Mouse (Mus musculus) adrenal gland, postnatal 14 days (tissue): ENCODE results near the gene Ccdc106. TPM values are rescaled to one million over a fixed set of nuclear protein-coding genes. Genes with fewer than 3 reads are reported as not detected.
"Not testable (repeated sequence)": the region's sequence is repeated elsewhere in the genome, so short reads cannot be mapped to it uniquely, and the experiment has no call there.

Experiments used
- DNase-seq: peaks from one replicate; pipeline ENCODE4 v3.0.0; 2021; ENCODE audit warnings: mixed read lengths
- long read RNA-seq, 2 experiments: library from polyadenylated mRNA; stranded (forward); transcript quantifications; one replicate each; pipeline ENCODE4 v2.0.0; 2021
- total RNA-seq: library from RNA; stranded (reverse); gene quantifications from 2 replicates; pipeline ENCODE4 v1.2.3, GENCODE M21; 2021

Ccdc106 gene
- 1.3 and 2.7 TPM in 2 replicates for total RNA-seq
- long read RNA-seq, experiment 1, partial matches to known transcripts, result 0 of 2 reads
- long read RNA-seq, experiment 1, other reads (novel, unspliced or antisense), result 2 of 2 reads
- long read RNA-seq, experiment 2, partial matches to known transcripts, result 0 of 2 reads
- long read RNA-seq, experiment 2, other reads (novel, unspliced or antisense), result 2 of 2 reads

- peak; percentile 100 for DNase-seq
Measured at GRCm38 (mm10) chr7:5020000-5020681, at the start of gene Ccdc106, which contains the start of gene Zfp865. Gene Ccdc106 (plus strand): TSS chr7:5020553. Gene Zfp865 (plus strand): TSS chr7:5020376.

GRCm38 (mm10) chr7:4971068-4971467, 49.3 kb upstream of the Ccdc106 start, which contains the start of gene Sbk3:
Gene Sbk3 (minus strand): TSS chr7:4971168.
- no peak for DNase-seq

- DNase-seq, result no peak
Measured at GRCm38 (mm10) chr7:4971710-4972109, 48.6 kb upstream of the Ccdc106 start.

GRCm38 (mm10) chr7:4972321-4973047, 47.9 kb upstream of the Ccdc106 start:
- DNase-seq, result peak; percentile 81

- DNase-seq, result no peak
Measured at GRCm38 (mm10) chr7:4975455-4975854, 44.9 kb upstream of the Ccdc106 start.

GRCm38 (mm10) chr7:4976832-4977231, 43.5 kb upstream of the Ccdc106 start:
- no peak for DNase-seq

GRCm38 (mm10) chr7:4988250-4988649, 32.1 kb upstream of the Ccdc106 start:
- DNase-seq, result no peak

GRCm38 (mm10) chr7:4993347-4993998, 26.9 kb upstream of the Ccdc106 start:
- no peak for DNase-seq

GRCm38 (mm10) chr7:4993999-4994788, 26.2 kb upstream of the Ccdc106 start:
- DNase-seq, result no peak

GRCm38 (mm10) chr7:4995268-4996002, 24.9 kb upstream of the Ccdc106 start:
- DNase-seq, result no peak

GRCm38 (mm10) chr7:4996003-4996895, 24.1 kb upstream of the Ccdc106 start, which contains the start of gene Zfp579:
Gene Zfp579 (minus strand): TSS chr7:4996158.
- peak; percentile 98 for DNase-seq

GRCm38 (mm10) chr7:4996934-4997333, 23.4 kb upstream of the Ccdc106 start:
- no peak for DNase-seq

GRCm38 (mm10) chr7:4999876-5000275, 20.5 kb upstream of the Ccdc106 start:
- peak; percentile 61 for DNase-seq

- not testable (repeated sequence) for DNase-seq
Measured at GRCm38 (mm10) chr7:5002876-5003275, 17.5 kb upstream of the Ccdc106 start.

GRCm38 (mm10) chr7:5008229-5008628, 12.1 kb upstream of the Ccdc106 start:
- DNase-seq, result no peak

- DNase-seq, result no peak
Measured at GRCm38 (mm10) chr7:5012681-5013513, 7.5 kb upstream of the Ccdc106 start.

- peak; percentile 98 for DNase-seq
Measured at GRCm38 (mm10) chr7:5014251-5015117, 5.9 kb upstream of the Ccdc106 start, which contains the start of the genes Zfp524 and Fiz1. Gene Zfp524 (plus strand): TSS chr7:5014415. Gene Fiz1 (minus strand): TSS chr7:5014697.
